Mouse (Mus musculus) C2C12 (cell line): ENCODE measurements around the gene Gm28048.

Experiments
- CEBPB ChIP-seq: IDR thresholded peaks from one replicate; pipeline ENCODE4 v1.6.1; 2011; ENCODE audit warnings: low read depth, mild to moderate bottlenecking, control low read depth, moderate library complexity
- CTCF ChIP-seq: IDR thresholded peaks from one replicate; pipeline ENCODE4 v1.5.1; 2011; ENCODE audit not compliant: control insufficient read depth, insufficient read depth, insufficient read length
- FOSL1 ChIP-seq: IDR thresholded peaks from one replicate; pipeline ENCODE4 v1.8.0; 2011; ENCODE audit warnings: mild to moderate bottlenecking, low read length; ENCODE audit not compliant: poor library complexity, insufficient read depth, severe bottlenecking
- MAX ChIP-seq: IDR thresholded peaks from one replicate; pipeline ENCODE4 v1.6.1; 2011; ENCODE audit warnings: mild to moderate bottlenecking, control low read depth
- MYOG ChIP-seq: IDR thresholded peaks from one replicate; pipeline ENCODE4 v1.6.1; 2011; ENCODE audit not compliant: control insufficient read depth, insufficient read length; ENCODE audit errors: extremely low read depth
- USF1 ChIP-seq: IDR thresholded peaks from one replicate; pipeline ENCODE4 v1.6.1; 2011; ENCODE audit warnings: low read depth, mild to moderate bottlenecking, control low read depth, moderate library complexity

- no peak for TF ChIP-seq CTCF
- no peak for TF ChIP-seq USF1
- no peak for TF ChIP-seq CEBPB
- no peak for TF ChIP-seq MYOG
- TF ChIP-seq FOSL1: no peak
- TF ChIP-seq MAX: no peak
These were observed 98.2 kb downstream of the Gm28048 start for GRCm38 (mm10) chr11:22883676-22884075.
